Mouse (Mus musculus) CH12.LX (cell line): ENCODE results near the gene Dab2.

Source experiments
- ETS1 ChIP-seq: conservative IDR thresholded peaks from 2 replicates; pipeline ENCODE4 v1.6.1; 2012; ENCODE audit warnings: low read depth, mild to moderate bottlenecking, inconsistent platforms, low read length, improper control_type of control experiment, moderate library complexity
- USF1 ChIP-seq: IDR thresholded peaks from 2 replicates; pipeline ENCODE4 v1.6.1; 2014; ENCODE audit warnings: low read depth, mild to moderate bottlenecking, inconsistent platforms, low read length, improper control_type of control experiment

DNA sequence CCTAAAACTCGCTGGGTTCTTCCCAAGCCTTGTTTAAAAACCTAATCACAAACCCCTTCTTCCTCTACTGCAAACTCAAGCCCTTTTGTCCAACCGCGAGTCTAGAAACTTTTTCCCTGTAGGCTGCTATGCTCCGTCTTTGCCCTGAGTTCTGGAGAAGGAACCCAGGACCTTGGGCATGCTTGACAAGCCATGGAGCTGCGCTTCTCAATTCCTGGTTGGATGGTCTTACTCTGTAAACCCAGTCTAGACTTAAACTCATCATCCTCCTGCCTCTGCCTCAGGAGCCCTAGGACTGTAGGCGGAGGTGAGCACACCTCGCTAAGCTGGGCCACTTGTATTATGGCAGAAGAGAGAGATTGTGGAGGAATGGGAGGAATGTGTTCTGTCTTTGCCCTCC lies 89.0 kb downstream of the Dab2 start:
- TF ChIP-seq USF1 = no peak
- TF ChIP-seq ETS1 = no peak
